Mouse (Mus musculus) yolk sac, embryonic 10.5 days (tissue): ENCODE data around the gene Mymk.

Experiments
- DNase-seq: peaks from one replicate; pipeline ENCODE4 v3.0.0-alpha.2; 2017; ENCODE audit warnings: low spot score

The Mymk gene

DNA sequence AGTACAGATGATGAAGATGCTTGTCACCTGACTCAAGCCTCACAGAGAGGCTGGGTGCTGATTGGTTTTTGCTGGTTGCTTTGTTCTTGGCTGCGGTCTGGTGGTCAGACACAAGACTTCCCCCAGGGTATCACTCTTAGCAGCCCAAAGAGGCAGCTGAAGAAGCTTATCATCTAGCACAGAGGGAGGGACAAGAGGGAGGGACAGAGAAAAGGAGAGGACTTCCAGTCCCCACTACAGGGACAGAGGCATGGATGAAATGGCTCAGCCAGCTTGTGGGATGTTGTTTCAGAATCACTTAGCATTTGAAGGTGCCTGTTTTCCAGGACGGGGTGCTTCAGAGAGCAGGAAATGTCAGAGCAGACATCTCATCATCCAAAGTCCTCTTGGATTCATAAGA is 6.3 kb upstream of the Mymk start:
- no peak for DNase-seq

- DNase-seq = no peak
Observed at GRCm38 (mm10) chr2:27077655-27078244, 5.8 kb upstream of the Mymk start.

- DNase-seq = peak; percentile 23
Observed at GRCm38 (mm10) chr2:27075485-27075884, 3.5 kb upstream of the Mymk start.

GRCm38 (mm10) chr2:27074804-27075203 is 2.8 kb upstream of the Mymk start:
- no peak for DNase-seq

- DNase-seq = no peak
Observed at GRCm38 (mm10) chr2:27073407-27073806, 1.4 kb upstream of the Mymk start.

DNA sequence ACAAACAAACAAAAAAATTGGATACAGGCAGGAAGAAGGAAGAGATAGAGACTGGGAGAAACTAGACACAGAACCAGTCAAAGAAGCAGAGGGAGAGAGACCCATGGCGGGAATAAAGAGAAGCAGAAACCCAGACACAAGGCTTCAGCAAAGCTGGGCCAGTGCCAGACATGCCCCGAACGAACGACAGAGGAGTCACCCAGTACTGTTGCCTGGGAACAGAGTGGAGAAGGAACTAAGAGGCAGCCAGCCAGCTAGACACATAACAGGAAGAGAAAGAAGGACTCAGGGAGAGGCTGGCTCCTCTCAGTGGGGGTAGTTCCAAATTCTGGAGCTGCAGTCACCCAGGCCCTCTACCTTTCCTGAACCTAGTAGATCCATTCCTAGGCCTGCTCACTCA is 842 bp downstream of the Mymk start:
- DNase-seq = no peak

- DNase-seq = no peak
Observed at GRCm38 (mm10) chr2:27070247-27070813, 1.6 kb downstream of the Mymk start.

DNA sequence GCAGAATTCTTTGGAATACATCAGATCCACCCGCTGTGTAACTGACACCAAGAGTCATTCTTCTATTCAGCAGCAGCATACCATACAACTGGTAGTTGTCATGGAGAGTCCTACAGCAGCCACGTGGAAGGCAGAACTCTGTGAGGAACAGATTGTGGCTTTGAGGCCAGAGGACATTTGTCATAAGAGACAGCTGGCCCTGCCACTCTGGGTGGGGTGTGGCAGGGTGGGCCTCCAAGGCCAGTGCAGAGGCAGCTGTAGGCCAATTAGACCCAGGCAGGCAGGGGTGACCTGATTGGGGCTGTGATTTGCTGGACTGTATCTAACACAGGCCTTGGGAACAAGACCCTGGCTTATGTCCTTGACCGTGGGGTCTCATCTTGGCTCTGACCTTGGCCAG is 2.3 kb downstream of the Mymk start:
- DNase-seq = no peak

DNA sequence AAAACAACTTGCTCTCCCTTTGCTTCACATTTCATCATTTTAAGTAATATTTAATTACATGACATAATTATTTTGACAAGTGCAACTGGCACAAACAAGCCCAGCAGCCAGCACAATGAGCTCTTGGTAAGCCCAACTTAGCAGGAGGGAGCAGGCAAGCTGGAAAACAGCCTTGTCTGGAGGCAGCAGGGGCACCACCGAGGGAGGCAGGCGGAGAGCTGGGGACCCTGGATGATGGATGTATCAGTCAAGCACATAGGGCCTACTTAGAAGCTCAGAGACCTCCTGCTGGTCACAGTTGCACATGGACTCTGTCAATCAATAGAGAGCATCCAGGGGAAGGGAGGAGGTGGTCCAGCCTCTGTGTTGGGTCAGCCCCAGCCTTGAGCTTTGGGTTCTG is 4.0 kb downstream of the Mymk start:
- DNase-seq = no peak

GRCm38 (mm10) chr2:27067124-27067523 is 4.9 kb downstream of the Mymk start:
- no peak for DNase-seq

DNA sequence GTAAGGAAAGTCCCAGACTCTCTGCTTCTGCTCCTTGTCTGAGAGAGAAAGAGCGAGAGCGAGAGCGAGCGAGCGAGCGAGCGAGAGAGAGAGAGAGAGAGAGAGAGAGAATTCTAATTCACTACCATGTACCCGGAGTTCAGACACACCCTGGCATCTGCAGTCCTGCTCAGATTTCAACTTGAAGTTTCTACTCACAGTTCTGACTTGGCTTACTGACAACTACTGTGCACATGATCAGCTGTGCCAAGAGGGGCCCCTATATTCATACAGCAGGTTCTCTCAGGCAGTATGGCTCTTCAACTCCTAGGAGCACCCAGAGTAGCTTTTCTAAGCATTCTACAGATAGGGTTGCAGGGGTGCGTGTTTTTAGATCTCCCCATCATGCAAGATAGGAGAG is 12.8 kb downstream of the Mymk start:
- no peak for DNase-seq

DNA sequence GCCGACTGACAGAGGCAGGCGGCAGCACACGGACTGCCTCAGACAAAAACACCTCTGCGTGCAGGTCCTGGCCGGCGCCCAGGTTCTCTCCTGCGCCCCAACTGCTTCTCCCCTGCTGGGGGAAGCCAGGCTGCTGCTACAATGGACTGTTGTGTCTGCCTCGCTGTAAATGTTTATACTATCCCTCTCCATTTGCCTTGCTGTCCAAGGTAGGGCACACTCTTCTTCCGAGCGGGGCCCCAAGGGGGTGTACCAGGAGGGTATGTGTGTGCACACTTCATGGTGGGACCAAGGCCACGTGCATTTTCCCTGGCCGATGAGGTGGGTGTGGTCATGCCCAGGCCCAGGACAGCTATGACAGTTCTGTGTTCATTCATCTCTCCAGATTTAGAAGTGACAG is 13.2 kb downstream of the Mymk start:
- no peak for DNase-seq

DNA sequence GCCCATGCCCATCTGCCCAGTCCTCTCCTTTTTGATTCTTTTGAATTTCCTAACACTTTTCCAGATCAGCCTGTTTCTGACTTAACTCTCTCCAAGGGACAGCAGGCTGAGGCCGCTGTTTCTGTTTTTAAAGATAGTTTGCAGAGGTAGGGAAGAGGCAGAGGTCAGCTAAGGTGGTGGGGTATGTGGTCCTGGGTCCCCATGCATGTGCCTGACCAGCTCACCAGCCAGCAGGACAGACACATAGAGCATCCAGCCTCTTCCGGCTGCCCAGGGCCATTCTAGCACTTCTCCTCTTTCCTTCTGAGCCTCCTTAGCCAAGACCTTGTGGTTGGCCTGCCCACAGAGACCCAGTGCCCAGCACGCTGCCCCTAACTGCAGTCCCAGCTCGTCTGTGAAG is 13.7 kb downstream of the Mymk start:
- no peak for DNase-seq

GRCm38 (mm10) chr2:27049408-27049807 is 22.6 kb downstream of the Mymk start:
- no peak for DNase-seq

GRCm38 (mm10) chr2:27045979-27046770 is 25.8 kb downstream of the Mymk start:
- no peak for DNase-seq

DNA sequence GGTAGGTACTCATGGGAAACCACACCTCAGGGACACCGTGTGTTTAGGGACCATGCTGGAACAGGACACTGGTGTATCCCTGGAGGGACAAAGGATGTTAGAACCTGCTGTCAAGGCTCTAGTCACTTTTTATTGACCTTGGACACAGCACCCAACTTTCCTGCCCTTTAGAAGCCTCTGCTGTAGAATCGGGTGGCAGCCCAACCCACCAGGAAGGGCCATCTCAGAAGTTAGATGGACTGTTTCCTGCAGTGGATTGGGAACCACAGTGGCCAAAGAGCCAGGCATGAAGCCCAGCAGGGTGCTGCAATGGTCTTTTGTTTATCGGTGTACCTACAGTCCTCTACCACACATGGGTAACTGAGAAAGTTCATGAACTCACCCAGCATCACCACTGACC is 27.3 kb downstream of the Mymk start:
- no peak for DNase-seq

- DNase-seq = no peak
Observed at GRCm38 (mm10) chr2:27044166-27044565, 27.8 kb downstream of the Mymk start.

- DNase-seq = peak; percentile 55
Observed at GRCm38 (mm10) chr2:27043461-27043860, 28.5 kb downstream of the Mymk start.

GRCm38 (mm10) chr2:27042131-27042844 is 29.7 kb downstream of the Mymk start:
- no peak for DNase-seq

DNA sequence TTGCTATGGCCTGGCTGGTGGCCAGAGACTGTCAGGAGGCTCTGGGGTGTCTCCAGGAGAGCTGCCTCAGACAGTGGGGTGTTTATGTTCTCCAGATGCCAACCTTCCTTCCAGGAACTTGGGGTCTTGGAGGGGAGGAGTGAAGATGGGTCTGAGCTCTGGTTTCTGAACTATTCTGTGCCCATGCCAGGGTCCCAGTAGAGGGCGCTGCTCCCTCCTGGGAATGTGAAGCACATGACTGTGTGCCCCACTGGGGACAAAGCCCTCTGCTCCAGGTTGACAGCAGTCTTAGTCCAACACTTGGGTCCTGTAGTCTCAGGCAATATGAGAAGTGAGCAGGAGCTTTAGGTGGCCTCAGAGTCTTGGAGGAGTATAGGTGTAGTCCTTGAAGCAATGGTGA is 32.7 kb downstream of the Mymk start:
- DNase-seq = no peak

DNA sequence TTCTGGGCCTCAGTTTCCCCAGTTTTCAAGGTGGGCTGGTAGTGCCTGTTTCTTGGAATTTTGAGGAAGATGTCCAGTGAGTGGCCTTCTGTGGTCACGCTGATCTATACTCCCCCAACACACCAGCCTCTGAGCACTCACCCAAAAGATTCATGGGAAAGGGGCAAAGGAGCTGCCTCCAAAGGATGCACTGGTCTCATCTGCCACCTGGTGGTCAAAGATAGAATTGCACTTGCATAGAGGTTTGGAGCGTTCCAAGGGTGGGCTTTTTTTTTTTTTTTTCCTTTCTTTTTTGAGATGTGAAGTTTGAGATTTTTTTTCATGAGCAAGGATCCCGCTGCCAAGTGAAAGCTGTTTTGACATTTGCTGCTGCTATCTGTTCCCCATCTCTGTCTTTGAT is 33.4 kb downstream of the Mymk start:
- DNase-seq = no peak

- DNase-seq = no peak
Observed at GRCm38 (mm10) chr2:27037008-27037407, 35.0 kb downstream of the Mymk start.

DNA sequence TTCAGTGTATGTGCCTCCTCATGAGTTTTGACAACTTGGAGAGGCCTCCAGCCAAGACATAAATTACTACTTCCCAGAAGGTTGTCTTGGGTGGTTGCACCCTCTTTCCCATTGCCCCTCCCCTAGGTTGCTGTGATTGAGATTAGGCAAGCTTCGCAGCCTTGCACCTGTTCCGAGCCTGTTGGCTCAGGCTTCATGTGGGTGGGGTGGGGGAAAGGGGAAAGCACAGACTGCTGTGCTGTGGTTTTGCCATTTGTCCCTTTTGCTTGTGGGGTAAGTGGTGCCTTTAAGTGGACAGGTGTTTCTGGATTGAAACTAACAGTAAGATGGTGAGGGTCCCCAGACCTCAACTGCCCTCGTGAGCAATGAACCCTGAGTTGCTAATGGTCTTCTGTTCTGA is 36.0 kb downstream of the Mymk start:
- DNase-seq = no peak
